In the genomic region with DNA sequence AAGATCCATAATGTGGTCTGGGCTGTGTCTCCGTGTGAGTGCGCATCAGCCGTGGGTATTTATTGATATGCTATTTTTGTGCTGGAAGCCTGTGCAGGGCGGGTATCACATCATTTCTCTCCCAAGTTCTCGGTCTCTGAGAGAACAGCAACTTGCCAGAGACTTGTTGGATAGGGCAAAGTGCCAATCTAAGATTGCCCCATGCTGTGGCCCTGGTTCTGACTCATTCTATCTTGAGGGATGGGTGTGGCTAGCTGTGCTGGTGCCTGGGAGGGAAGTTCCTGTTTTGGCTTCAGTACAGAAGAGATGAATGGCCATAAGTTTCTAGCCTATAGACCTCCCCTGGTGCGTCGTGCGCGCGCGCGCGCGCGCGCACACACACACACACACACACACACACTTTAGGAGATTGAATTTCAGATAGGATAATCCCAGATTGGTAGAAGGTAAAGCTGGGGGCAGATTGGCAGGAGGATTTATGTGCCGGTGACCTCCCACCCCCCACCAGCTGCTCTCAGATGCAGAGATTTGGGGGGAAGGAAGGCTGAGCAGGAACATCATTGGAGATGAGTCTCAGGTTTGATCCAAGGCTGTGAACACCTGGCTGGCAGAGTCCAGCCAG, we compare ENCODE assay signal across 8 mouse cellular contexts. TPM values are rescaled to one million over a fixed set of nuclear protein-coding genes. Genes with fewer than 3 reads are reported as not detected.
DNase-seq lines count a peak whose midpoint lies in the region; ATAC-seq lines count a peak whose summit lies in the region.

No protein-coding gene starts in this region.

- peaks cover 98% of the 10 kb centered on the region for H3K4me1 ChIP-seq in hindbrain, embryonic 10.5 days (replicated peaks)
- H3K4me1 ChIP-seq in hindbrain, embryonic 16.5 days (ENCODE audit: control insufficient read depth, insufficient read depth, low read depth, low read length): peaks cover 68% of the 10 kb centered on the region
- H3K4me1 ChIP-seq in hindbrain, embryonic 15.5 days (replicated peaks): peaks cover 80% of the 10 kb centered on the region

- 85% methylated on average over 17 of the region's 17 CpGs for WGBS in hindbrain, embryonic 10.5 days
- 83% methylated on average over 17 of the region's 17 CpGs for WGBS in hindbrain, embryonic 16.5 days
- 77% methylated on average over 17 of the region's 17 CpGs for WGBS in hindbrain, embryonic 15.5 days

- H3K9me3 ChIP-seq in hindbrain, embryonic 10.5 days: no peaks in the 10 kb centered on the region
- H3K9me3 ChIP-seq in hindbrain, embryonic 16.5 days (ENCODE audit: control insufficient read depth, low read length): no peaks in the 10 kb centered on the region
- no peaks in the 10 kb centered on the region for H3K9me3 ChIP-seq in hindbrain, embryonic 15.5 days

- intact Hi-C loops in left cerebral cortex, postnatal 36 days (cut with DNase I): no loop called here

- H3K27me3 ChIP-seq in hindbrain, embryonic 10.5 days (ENCODE audit: insufficient read depth, poor library complexity, severe bottlenecking): peaks cover 30% of the 10 kb centered on the region
- H3K27me3 ChIP-seq in hindbrain, embryonic 16.5 days (replicated peaks; ENCODE audit: control insufficient read depth, insufficient read depth, low read length): no peaks in the 10 kb centered on the region
- no peaks in the 10 kb centered on the region for H3K27me3 ChIP-seq in hindbrain, embryonic 15.5 days

- H3K4me3 ChIP-seq in hindbrain, embryonic 10.5 days: no peak overlapping the region
- no peak overlapping the region for H3K4me3 ChIP-seq in hindbrain, embryonic 16.5 days (ENCODE audit: low read length)
- no peak overlapping the region for H3K4me3 ChIP-seq in hindbrain, embryonic 15.5 days

- H3K9ac ChIP-seq in hindbrain, embryonic 16.5 days (ENCODE audit: low read depth, low read length): no peak overlapping the region
- no peak overlapping the region for H3K9ac ChIP-seq in hindbrain, embryonic 15.5 days

- no peak for DNase-seq in hindbrain, embryonic 10.5 days (ENCODE audit: low spot score)
- DNase-seq in adrenal gland, postnatal 10 days: peak; percentile 36
- DNase-seq in monocyte, adult 2 months (ENCODE audit: low read depth in 1 of 2, low spot score in 2 of 2): peak; percentile 72
- DNase-seq in layer of hippocampus, adult 9-11 months: no peak
- DNase-seq in left cerebral cortex, postnatal 36 days (ENCODE audit: low spot score in 2 of 2): no peak
- no peak for DNase-seq in left cerebral cortex, adult 8-10 months (ENCODE audit: low spot score in 2 of 2)

- no peak for ATAC-seq in hindbrain, embryonic 16.5 days
- no peak for ATAC-seq in hindbrain, embryonic 15.5 days (ENCODE audit: low FRiP score, low read depth)

- H3K4me2 ChIP-seq in hindbrain, embryonic 16.5 days (ENCODE audit: low read length): no peak overlapping the region; the same call in 1 of the 2 replicates
- 0 out of 2 replicates have a peak overlapping the region, but pooled peaks have one; percentile 51 for H3K4me2 ChIP-seq in hindbrain, embryonic 15.5 days

- H3K27ac ChIP-seq in hindbrain, embryonic 10.5 days: peak overlapping the region; percentile 87
- no peak overlapping the region for H3K27ac ChIP-seq in hindbrain, embryonic 16.5 days (ENCODE audit: low read depth, low read length)
- peak overlapping the region; percentile 85 for H3K27ac ChIP-seq in hindbrain, embryonic 15.5 days (replicated peaks)

- peaks cover 33% of the 10 kb centered on the region for H3K36me3 ChIP-seq in hindbrain, embryonic 10.5 days
- peaks cover 7% of the 10 kb centered on the region for H3K36me3 ChIP-seq in hindbrain, embryonic 16.5 days (ENCODE audit: control insufficient read depth, insufficient read depth, low read length)
- H3K36me3 ChIP-seq in hindbrain, embryonic 15.5 days: peaks cover 31% of the 10 kb centered on the region

RNA-seq across cellular contexts. Expression of a gene that starts 2.7 kb away (rescaled TPM):
- 6.5 and 19.3 TPM in 2 replicates for polyA plus RNA-seq in hindbrain, embryonic 10.5 days (2016; fragmentation: Nextera tagmentation; extraction: Ambion mirVana)
- polyA plus RNA-seq in hindbrain, embryonic 16.5 days (2015; fragmentation: Nextera tagmentation; extraction: Ambion mirVana): 14.0 and 17.8 TPM in 2 replicates
- total RNA-seq in adrenal gland, postnatal 10 days (2021): 1 to 10 TPM; 3.2 to 5.2 TPM
- 20.0 and 21.0 TPM in 2 replicates for polyA plus RNA-seq in hindbrain, embryonic 15.5 days (2015; fragmentation: Nextera tagmentation; extraction: Ambion mirVana)
- total RNA-seq in left cerebral cortex, postnatal 36 days (2021): 1 to 10 TPM; 4.5 to 5.7 TPM
- 1 to 10 TPM; 5.2 to 6.9 (median 6.1) TPM for total RNA-seq in left cerebral cortex, adult 8-10 months (2022)

RNA-seq across cellular contexts. Expression of a gene that starts 4.8 kb away (rescaled TPM):
- 69.3 and 136 TPM in 2 replicates for polyA plus RNA-seq in hindbrain, embryonic 10.5 days (2016; fragmentation: Nextera tagmentation; extraction: Ambion mirVana)
- polyA plus RNA-seq in hindbrain, embryonic 16.5 days (2015; fragmentation: Nextera tagmentation; extraction: Ambion mirVana): 184 and 191 TPM in 2 replicates
- 10 to 100 TPM; 17.0 to 30.7 TPM for total RNA-seq in adrenal gland, postnatal 10 days (2021)
- 219 and 232 TPM in 2 replicates for polyA plus RNA-seq in hindbrain, embryonic 15.5 days (2015; fragmentation: Nextera tagmentation; extraction: Ambion mirVana)
- total RNA-seq in left cerebral cortex, postnatal 36 days (2021): 100 to 1,000 TPM; 141 to 163 TPM
- total RNA-seq in left cerebral cortex, adult 8-10 months (2022): 100 to 1,000 TPM; 136 to 175 (median 139) TPM

RNA-seq across cellular contexts. Expression of a gene that starts 39.2 kb away (rescaled TPM):
- polyA plus RNA-seq in hindbrain, embryonic 10.5 days (2016; fragmentation: Nextera tagmentation; extraction: Ambion mirVana): 0.26 and 0.98 TPM in 2 replicates
- 0.90 and 1.7 TPM in 2 replicates for polyA plus RNA-seq in hindbrain, embryonic 16.5 days (2015; fragmentation: Nextera tagmentation; extraction: Ambion mirVana)
- 1 to 10 TPM in 1 of 2 experiments, not detected in 1; 1.1 TPM for total RNA-seq in adrenal gland, postnatal 10 days (2021)
- polyA plus RNA-seq in hindbrain, embryonic 15.5 days (2015; fragmentation: Nextera tagmentation; extraction: Ambion mirVana): 1.4 and 1.6 TPM in 2 replicates
- total RNA-seq in left cerebral cortex, postnatal 36 days (2021): not detected
- total RNA-seq in left cerebral cortex, adult 8-10 months (2022): not detected

RNA-seq across cellular contexts. Expression of a gene that starts 39.8 kb away (rescaled TPM):
- polyA plus RNA-seq in hindbrain, embryonic 10.5 days (2016; fragmentation: Nextera tagmentation; extraction: Ambion mirVana): 71.3 and 73.4 TPM in 2 replicates
- 63.7 and 64.5 TPM in 2 replicates for polyA plus RNA-seq in hindbrain, embryonic 16.5 days (2015; fragmentation: Nextera tagmentation; extraction: Ambion mirVana)
- 10 to 100 TPM; 94.5 to 97.7 TPM for total RNA-seq in adrenal gland, postnatal 10 days (2021)
- 60.6 and 61.0 TPM in 2 replicates for polyA plus RNA-seq in hindbrain, embryonic 15.5 days (2015; fragmentation: Nextera tagmentation; extraction: Ambion mirVana)
- total RNA-seq in left cerebral cortex, postnatal 36 days (2021): 10 to 100 TPM; 34.1 to 42.3 TPM
- 10 to 100 TPM; 32.7 to 40.7 (median 38.1) TPM for total RNA-seq in left cerebral cortex, adult 8-10 months (2022)

Comparison
In these comparisons a context has a peak if more than half of its experiments do, and no peak if none do; other contexts are left out.
1. DNase-seq: peak in adrenal gland, postnatal 10 days (single experiment) and monocyte, adult 2 months (2 of 2); none in hindbrain, embryonic 10.5 days (single experiment), layer of hippocampus, adult 9-11 months (single experiment), left cerebral cortex, postnatal 36 days (0 of 2) and left cerebral cortex, adult 8-10 months (0 of 2).
2. RNA of a gene that starts 4.8 kb away (total RNA-seq): 141 to 163 TPM in left cerebral cortex, postnatal 36 days and 136 to 175 TPM in left cerebral cortex, adult 8-10 months; 17.0 to 30.7 TPM in adrenal gland, postnatal 10 days; every median in the first group is over 4 times any median in the second.